Mouse (Mus musculus): ENCODE measurements around the gene Ifitm7. TPM values are rescaled to one million over a fixed set of nuclear protein-coding genes. Genes with fewer than 3 reads are reported as not detected.
"Not testable (repeated sequence)": the region's sequence is repeated elsewhere in the genome, so short reads cannot be mapped to it uniquely, and the experiment has no call there.

Gene Ifitm7
- polyA plus RNA-seq, 1 experiment from 2014 or later: 1.1 TPM

DNA sequence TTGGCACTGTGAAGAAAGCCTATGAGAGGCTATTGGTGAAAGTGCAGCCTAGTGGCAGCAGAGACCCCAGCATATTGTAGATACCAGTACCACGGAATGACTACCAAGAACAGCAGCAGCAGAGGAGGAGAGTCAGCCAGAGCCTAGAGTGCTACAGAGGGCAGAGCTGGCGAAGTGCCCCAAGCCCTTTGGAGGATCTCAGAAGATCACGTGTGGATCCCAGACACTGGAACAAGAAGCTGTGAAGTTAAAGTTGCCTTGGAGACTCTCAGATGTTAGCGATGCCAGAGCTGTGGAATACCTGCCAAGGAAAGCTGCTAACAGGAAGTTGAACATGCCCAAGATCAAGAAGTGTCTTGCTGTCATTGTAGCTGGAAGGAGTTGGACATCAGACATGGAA, 18.6 kb upstream of the Ifitm7 start:
- H3K4me1 ChIP-seq (replicated peaks): no peaks in the 10 kb centered on the region
- no peaks in the 10 kb centered on the region for H3K27me3 ChIP-seq
- no peak overlapping the region for H3K27ac ChIP-seq
- ATAC-seq (ENCODE audit: low FRiP score): no peak
- H3K4me2 ChIP-seq: no peak overlapping the region
- no peak overlapping the region for H3K4me3 ChIP-seq
- H3K9ac ChIP-seq: no peak overlapping the region
- 90% methylated on average over 4 of the region's 4 CpGs for WGBS
- H3K36me3 ChIP-seq: peaks cover 4% of the 10 kb centered on the region; the same call in 1 of the 2 replicates
- H3K9me3 ChIP-seq: no peaks in the 10 kb centered on the region

DNA sequence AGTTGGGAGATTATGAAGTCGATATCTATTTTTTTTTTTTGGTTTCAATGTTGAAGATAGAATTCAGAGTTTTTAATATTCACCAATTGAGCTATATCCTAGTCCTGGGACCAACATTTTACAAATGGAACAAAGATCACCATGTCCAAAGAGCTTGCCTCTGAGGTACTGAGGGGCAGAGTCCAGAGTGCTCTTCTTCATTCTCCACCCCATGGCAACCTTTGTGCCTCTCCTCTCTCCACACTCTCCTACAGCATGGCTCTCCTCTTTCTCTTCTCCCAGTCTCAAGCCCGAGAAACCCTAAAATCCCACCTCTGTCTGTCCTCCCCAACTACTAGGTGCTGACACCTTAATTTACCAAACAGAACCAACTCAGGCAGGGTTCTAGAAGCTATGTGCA, 18.0 kb upstream of the Ifitm7 start:
- Histone ChIP-seq H3K4me3 (no peak overlapping the region), H3K9ac (no peak overlapping the region), H3K27me3 (no peaks in the 10 kb centered on the region), H3K27ac (no peak overlapping the region), H3K4me1 (replicated peaks) (no peaks in the 10 kb centered on the region), H3K9me3 (no peaks in the 10 kb centered on the region), H3K36me3 (peaks cover 4% of the 10 kb centered on the region; the same call in 1 of the 2 replicates), H3K4me2 (no peak overlapping the region)
- no peak for ATAC-seq (ENCODE audit: low FRiP score)
- 84% methylated on average over 2 of the region's 2 CpGs for WGBS

DNA sequence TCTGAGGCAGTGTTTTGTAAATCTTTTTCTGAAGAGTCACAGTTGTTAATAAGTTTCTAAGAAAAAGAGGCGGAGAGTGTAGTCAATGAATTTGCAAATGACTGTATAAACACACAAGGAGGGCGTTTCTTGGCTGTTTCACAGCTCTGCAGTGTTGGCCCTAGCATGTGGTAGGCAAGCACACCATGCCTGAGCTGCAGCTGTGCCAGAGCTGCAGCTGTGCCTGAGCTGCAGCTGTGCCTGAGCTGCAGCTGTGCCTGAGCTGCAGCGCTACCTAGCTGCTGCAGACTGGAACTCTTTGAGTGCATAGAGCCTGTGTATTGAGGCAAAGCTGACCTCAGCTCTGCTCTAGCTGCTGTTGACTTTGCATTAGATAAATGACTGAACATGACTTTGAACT, 17.5 kb upstream of the Ifitm7 start:
- peak; percentile 59; the same call in 1 of the 2 replicates for ATAC-seq (ENCODE audit: low FRiP score)
- 0 out of 2 replicates have a peak, but pooled peaks cover 2% of the 10 kb centered on the region for H3K36me3 ChIP-seq

DNA sequence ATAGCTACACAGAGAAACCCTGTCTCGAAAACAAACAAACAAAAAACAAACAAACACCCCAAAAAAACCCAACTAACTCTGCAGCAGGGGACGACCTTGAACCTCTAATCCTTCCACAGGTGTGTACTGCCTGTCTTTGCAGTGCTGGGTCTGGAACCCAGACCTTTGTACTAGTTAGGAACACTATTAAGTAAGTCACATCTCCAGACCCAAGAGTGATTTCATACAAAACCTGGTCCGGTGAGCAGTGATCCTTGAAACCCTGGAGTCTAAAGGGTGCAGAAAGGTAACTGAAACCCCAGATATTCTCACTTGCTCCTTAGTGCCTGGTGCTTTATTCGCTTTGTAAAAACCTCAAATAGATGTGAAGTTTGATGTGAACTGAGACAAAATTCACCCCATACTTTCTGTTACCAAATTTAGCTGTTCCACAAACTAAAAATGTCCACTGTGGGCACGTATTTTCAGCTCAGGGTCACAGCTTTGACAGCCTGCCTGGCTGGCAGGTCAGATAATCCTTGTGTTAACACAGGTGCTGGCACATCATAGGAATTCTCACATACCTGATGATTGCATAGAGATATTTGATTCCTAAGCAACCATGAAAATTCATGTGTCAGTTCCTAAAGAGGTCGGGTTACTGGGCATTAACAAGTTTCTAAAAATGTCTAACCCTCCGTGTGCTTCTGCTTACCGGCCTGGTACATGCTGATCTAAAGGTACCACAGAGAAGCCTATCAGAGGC, 16.9 kb upstream of the Ifitm7 start:
- H3K4me3 ChIP-seq: no peak overlapping the region
- H3K27me3 ChIP-seq: no peaks in the 10 kb centered on the region
- ATAC-seq (ENCODE audit: low FRiP score): no peak
- H3K36me3 ChIP-seq: 0 out of 2 replicates have a peak, but pooled peaks cover 2% of the 10 kb centered on the region
- H3K9me3 ChIP-seq: no peaks in the 10 kb centered on the region
- no peaks in the 10 kb centered on the region for H3K4me1 ChIP-seq (replicated peaks)
- 68% methylated on average over 8 of the region's 8 CpGs for WGBS
- no peak overlapping the region for H3K27ac ChIP-seq
- H3K4me2 ChIP-seq: no peak overlapping the region
- no peak overlapping the region for H3K9ac ChIP-seq

More for the DNA sequence above, 17.5 kb upstream of the Ifitm7 start:
- H3K27me3 ChIP-seq: no peaks in the 10 kb centered on the region
- H3K4me2 ChIP-seq: no peak overlapping the region
- no peak overlapping the region for H3K27ac ChIP-seq
- 18% methylated on average over 3 of the region's 3 CpGs for WGBS
- H3K9me3 ChIP-seq: no peaks in the 10 kb centered on the region
- H3K4me1 ChIP-seq (replicated peaks): no peaks in the 10 kb centered on the region
- H3K9ac ChIP-seq: no peak overlapping the region
- no peak overlapping the region for H3K4me3 ChIP-seq

DNA sequence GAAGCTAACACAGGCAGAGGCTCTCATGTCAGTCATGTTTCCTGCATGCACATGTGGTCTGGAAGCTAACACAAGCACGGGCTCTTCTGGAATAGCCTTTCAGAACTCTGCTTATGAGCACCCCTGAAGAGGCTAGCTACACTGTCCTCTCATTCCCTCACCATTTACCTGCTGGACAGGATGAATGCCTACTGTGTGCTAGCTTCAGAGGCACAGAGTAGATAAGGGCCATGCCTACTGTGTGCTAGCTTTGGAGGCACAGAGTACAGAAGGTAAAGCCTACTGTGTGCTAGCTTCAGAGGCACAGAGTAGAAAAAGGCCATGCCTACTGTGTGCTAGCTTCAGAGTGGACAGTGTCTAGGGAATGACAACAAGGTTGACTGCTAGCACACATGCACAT, 7.8 kb upstream of the Ifitm7 start:
- no peak overlapping the region for H3K4me2 ChIP-seq
- no peak for ATAC-seq (ENCODE audit: low FRiP score)
- H3K9ac ChIP-seq: no peak overlapping the region
- H3K4me3 ChIP-seq: no peak overlapping the region
- no peaks in the 10 kb centered on the region for H3K4me1 ChIP-seq (replicated peaks)
- H3K9me3 ChIP-seq: no peaks in the 10 kb centered on the region
- WGBS: 86% methylated on average over 1 of the region's 1 CpGs
- H3K27me3 ChIP-seq: no peaks in the 10 kb centered on the region
- no peaks in the 10 kb centered on the region for H3K36me3 ChIP-seq
- no peak overlapping the region for H3K27ac ChIP-seq

DNA sequence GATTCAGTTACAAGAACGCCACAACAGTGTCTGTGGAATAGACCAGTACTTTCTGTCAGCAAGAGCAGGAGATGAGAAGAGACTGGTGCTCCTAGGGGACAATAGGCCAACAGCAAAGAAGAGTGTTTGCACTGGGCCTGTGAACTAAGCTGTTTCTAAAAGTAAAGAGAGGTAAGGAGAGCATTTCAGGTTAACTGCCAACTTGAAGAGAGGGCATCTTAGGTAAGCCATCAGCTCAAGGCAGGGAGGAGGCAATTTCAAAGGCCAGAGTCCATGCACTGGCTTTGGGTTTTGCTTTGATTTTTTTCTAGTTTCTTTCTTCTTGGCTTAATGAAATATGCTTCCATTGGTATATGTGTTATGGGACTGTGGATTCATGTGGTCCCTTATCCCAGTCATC, 7.4 kb upstream of the Ifitm7 start:
- Histone ChIP-seq H3K36me3 (no peaks in the 10 kb centered on the region), H3K9ac (no peak overlapping the region), H3K27ac (no peak overlapping the region), H3K4me1 (replicated peaks) (peaks cover 2% of the 10 kb centered on the region), H3K27me3 (no peaks in the 10 kb centered on the region), H3K4me2 (no peak overlapping the region), H3K9me3 (no peaks in the 10 kb centered on the region), H3K4me3 (no peak overlapping the region)
- WGBS: 94% methylated on average over 1 of the region's 1 CpGs
- no peak for ATAC-seq (ENCODE audit: low FRiP score)

DNA sequence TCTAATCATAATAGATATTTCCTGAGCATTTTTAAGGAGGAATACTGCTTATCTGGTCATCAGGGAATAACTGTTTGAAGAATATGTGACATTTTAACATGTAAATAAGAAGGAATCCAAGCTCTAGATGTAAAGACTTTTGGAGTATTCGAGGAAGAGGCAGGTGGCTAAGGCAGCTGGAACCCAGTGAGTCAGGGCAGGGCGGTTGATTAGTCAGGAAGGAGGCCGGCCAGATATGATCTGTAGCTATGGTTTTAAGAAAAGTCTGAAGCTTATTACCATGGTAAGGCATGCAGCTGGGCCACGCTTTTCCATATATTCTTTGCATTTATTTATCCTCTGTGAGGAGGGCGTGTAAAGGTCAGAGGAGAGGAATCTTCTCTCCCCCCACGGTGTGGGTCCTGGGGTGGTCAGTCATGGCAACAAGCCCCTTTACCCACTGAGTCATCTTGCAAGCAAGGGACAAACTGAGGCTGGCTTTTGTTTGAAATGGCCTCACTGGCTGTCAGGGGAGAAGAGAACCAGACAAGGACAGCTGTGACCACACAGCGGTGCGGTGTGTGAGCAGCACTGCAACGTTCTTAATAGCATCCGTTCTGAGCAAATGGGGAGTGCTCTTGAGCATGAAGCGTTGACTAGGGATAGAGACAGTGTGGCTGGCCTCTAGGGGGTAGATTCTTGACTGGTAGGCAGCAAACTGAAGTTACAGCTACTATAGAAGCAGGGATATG, 6.0 kb upstream of the Ifitm7 start:
- H3K9ac ChIP-seq: no peak overlapping the region
- WGBS: 83% methylated on average over 11 of the region's 11 CpGs
- no peaks in the 10 kb centered on the region for H3K27me3 ChIP-seq

DNA sequence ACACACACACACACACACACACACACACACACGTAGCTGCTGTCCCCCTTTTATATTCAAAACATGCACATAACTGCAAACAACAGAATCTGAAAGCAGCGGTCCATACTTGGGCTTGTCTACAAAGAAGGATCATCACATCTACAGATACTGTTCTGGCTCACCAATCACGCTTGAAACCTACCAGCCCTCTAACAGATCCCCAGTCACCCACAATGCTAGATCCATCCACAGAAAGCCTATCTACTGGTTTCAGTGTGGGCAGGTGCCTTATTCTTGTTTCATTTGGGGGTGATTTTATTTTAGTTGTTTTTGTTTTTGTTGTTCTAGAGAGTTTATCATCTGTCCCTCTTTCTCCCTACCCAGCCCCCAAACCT, 503 bp downstream of the Ifitm7 start:
- WGBS: 38% methylated on average over 3 of the region's 3 CpGs
- H3K9ac ChIP-seq: peak overlapping the region; percentile 89
- ATAC-seq (ENCODE audit: low FRiP score): peak; percentile 72

More for the DNA sequence above, 6.0 kb upstream of the Ifitm7 start:
- Histone ChIP-seq H3K27ac (no peak overlapping the region), H3K4me2 (no peak overlapping the region), H3K4me3 (no peak overlapping the region), H3K4me1 (replicated peaks) (peaks cover 13% of the 10 kb centered on the region), H3K9me3 (no peaks in the 10 kb centered on the region), H3K36me3 (no peaks in the 10 kb centered on the region)
- ATAC-seq (ENCODE audit: low FRiP score): no peak

DNA sequence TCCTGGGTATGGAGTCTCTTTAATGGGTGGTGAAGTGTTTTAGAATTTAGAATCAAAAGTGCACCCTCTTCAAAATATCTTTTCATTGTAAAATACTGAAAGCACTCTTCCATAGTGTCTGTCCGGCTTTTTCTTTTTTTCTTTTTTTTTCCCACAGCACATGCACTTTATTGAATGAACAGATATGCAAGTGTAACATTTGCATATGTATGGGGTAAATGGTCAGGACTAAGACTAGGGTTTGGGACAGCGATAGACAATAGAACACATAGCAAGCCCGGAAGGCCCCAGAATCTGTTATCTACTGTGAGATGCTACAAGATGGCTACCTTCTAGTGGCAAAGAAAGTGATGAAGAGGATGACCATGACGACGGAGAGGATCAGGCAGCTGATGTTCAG, 3.5 kb downstream of the Ifitm7 start:
- H3K4me2 ChIP-seq: no peak overlapping the region
- no peak overlapping the region for H3K27ac ChIP-seq
- WGBS: 82% methylated on average over 5 of the region's 5 CpGs

More for the DNA sequence above, 503 bp downstream of the Ifitm7 start:
- Histone ChIP-seq H3K4me1 (replicated peaks) (peaks cover 17% of the 10 kb centered on the region), H3K4me3 (peak overlapping the region; percentile 79), H3K27ac (peak overlapping the region; percentile 97), H3K36me3 (no peaks in the 10 kb centered on the region), H3K4me2 (peak overlapping the region; percentile 71), H3K27me3 (no peaks in the 10 kb centered on the region), H3K9me3 (no peaks in the 10 kb centered on the region)

DNA sequence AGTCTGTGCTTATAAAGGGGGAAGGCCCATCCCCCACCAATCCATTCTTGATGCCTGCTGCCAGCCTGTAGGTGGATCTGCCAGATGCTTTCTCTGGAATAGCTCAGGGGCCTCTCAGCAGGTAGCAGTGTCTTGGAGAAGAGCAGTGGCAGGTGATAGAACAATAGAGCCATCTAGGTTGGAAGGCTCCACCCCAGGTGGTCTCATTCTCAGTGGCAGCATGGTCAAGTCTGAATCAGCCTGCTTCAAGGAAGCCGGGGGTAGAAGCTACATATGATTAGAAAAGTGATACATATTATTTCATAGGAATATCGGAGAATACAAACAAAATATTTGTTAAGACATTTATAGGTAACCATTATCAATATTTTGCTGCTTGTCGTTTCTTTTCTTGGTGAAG, 5.0 kb downstream of the Ifitm7 start:
- not testable (repeated sequence) for H3K27me3 ChIP-seq; H3K36me3 ChIP-seq; H3K4me2 ChIP-seq; H3K9me3 ChIP-seq; H3K4me1 ChIP-seq (replicated peaks); H3K4me3 ChIP-seq; H3K27ac ChIP-seq; ATAC-seq (ENCODE audit: low FRiP score); H3K9ac ChIP-seq
- 68% methylated on average over 3 of the region's 3 CpGs for WGBS

More for the DNA sequence above, 3.5 kb downstream of the Ifitm7 start:
- H3K4me1 ChIP-seq (replicated peaks): peaks cover 6% of the 10 kb centered on the region
- no peak for ATAC-seq (ENCODE audit: low FRiP score)
- no peaks in the 10 kb centered on the region for H3K9me3 ChIP-seq
- no peaks in the 10 kb centered on the region for H3K36me3 ChIP-seq
- H3K9ac ChIP-seq: no peak overlapping the region
- H3K27me3 ChIP-seq: no peaks in the 10 kb centered on the region
- no peak overlapping the region for H3K4me3 ChIP-seq

DNA sequence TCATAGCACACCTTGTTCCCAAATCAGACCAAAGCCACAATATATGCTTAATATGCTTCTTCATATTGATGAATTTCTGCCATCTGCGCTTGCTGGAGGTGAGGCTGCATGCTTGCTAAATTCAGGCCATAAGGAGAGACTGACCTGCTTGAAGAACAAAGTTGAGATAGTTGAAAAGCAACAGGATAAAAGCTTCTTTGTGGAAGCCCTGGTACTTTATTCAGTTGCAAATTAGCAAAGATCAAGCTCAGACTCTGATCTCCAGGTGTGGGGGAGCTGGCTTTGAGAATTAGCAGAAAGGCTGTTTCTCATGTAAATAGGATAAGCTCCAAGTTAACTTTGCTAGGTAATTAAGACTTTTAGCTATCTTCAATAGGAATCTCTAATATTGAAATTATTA, 9.7 kb downstream of the Ifitm7 start:
- H3K4me1 ChIP-seq (replicated peaks); H3K9ac ChIP-seq; H3K27me3 ChIP-seq; ATAC-seq (ENCODE audit: low FRiP score); H3K4me3 ChIP-seq; H3K27ac ChIP-seq; H3K36me3 ChIP-seq; H3K4me2 ChIP-seq; H3K9me3 ChIP-seq: not testable (repeated sequence)
- 58% methylated on average over 1 of the region's 1 CpGs for WGBS

DNA sequence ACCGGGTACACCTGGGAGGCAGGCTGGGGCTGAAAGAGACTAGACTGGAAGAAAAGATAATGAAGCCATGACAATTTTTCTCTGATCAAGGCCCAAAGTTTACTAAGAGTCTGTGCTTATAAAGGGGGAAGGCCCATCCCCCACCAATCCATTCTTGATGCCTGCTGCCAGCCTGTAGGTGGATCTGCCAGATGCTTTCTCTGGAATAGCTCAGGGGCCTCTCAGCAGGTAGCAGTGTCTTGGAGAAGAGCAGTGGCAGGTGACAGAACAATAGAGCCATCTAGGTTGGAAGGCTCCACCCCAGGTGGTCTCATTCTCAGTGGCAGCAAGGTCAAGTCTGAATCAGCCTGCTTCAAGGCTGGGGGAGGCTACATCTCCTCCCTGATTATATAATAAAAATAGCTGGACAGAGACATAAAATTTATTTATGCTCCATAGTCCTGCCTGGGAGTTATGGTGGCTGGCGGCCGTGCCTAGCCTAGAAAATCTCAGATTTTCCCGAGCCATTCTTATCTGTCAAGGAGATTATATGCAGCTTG, 10.3 kb downstream of the Ifitm7 start:
- not testable (repeated sequence) for ATAC-seq (ENCODE audit: low FRiP score); H3K4me2 ChIP-seq; H3K9ac ChIP-seq; H3K27ac ChIP-seq; H3K4me3 ChIP-seq; H3K4me1 ChIP-seq (replicated peaks); H3K36me3 ChIP-seq; H3K27me3 ChIP-seq; H3K9me3 ChIP-seq
- WGBS: 83% methylated on average over 4 of the region's 4 CpGs
